Mouse (Mus musculus) midbrain, embryonic 13.5 days (tissue): Measurements from ENCODE around the gene Ift122. TPM values are rescaled to one million over a fixed set of nuclear protein-coding genes. Genes with fewer than 3 reads are reported as not detected.
"Not testable (repeated sequence)": the region's sequence is repeated elsewhere in the genome, so short reads cannot be mapped to it uniquely, and the experiment has no call there.

Experiments
- ATAC-seq: fragments of 200-750 bp; cut with Nextera tagmentation; 2 replicates; pipeline ENCODE4 v1.8.0; 2017; ENCODE audit warnings: mild to moderate bottlenecking, moderate TSS enrichment, moderate library complexity
- H3K27ac ChIP-seq: fragments of 300-500 bp; sonication (generic); 2 replicates; pipeline ENCODE4 v1.5.1; 2015; ENCODE audit warnings: inconsistent platforms, mild to moderate bottlenecking, moderate library complexity
- H3K27me3 ChIP-seq: fragments of 300-500 bp; sonication (generic); 2 replicates; pipeline ENCODE4 v1.6.1; 2015; ENCODE audit warnings: mild to moderate bottlenecking, inconsistent platforms
- H3K36me3 ChIP-seq: fragments of 300-500 bp; sonication (generic); 2 replicates; pipeline ENCODE4 v1.6.1; 2015; ENCODE audit warnings: mild to moderate bottlenecking, inconsistent platforms
- H3K4me1 ChIP-seq: fragments of 300-500 bp; sonication (generic); replicated peaks from 2 replicates; pipeline ENCODE4 v1.6.1; 2015; ENCODE audit warnings: inconsistent platforms
- H3K4me2 ChIP-seq: fragments of 300-500 bp; sonication (generic); replicated peaks from 2 replicates; pipeline ENCODE4 v1.6.1; 2015; ENCODE audit warnings: moderate library complexity, mild to moderate bottlenecking, inconsistent platforms
- H3K4me3 ChIP-seq: fragments of 300-500 bp; sonication (generic); replicated peaks from 2 replicates; pipeline ENCODE4 v1.5.1; 2015; ENCODE audit warnings: mild to moderate bottlenecking, inconsistent platforms
- H3K9ac ChIP-seq: fragments of 300-500 bp; sonication (generic); replicated peaks from 2 replicates; pipeline ENCODE4 v1.6.1; 2015; ENCODE audit warnings: mild to moderate bottlenecking, inconsistent platforms
- H3K9me3 ChIP-seq: fragments of 300-500 bp; sonication (generic); 2 replicates; pipeline ENCODE4 v1.6.1; 2016; ENCODE audit warnings: mild to moderate bottlenecking, inconsistent platforms
- WGBS: fragments of 180-500 bp; shearing (Covaris S2); methylation state at CpG from one replicate; pipeline ENCODE4 v1.1.7; 2015; 5-methylcytosine and 5-hydroxymethylcytosine counted together
- polyA plus RNA-seq: library from polyadenylated mRNA; unstranded; fragments of >200 nt; fragmentation: Nextera tagmentation; extraction: Ambion mirVana; gene quantifications from 2 replicates; pipeline ENCODE4 v1.2.1, GENCODE M21; 2015

The Ift122 gene
- polyA plus RNA-seq, 1 experiment from 2014 or later, result 28.8 TPM

DNA sequence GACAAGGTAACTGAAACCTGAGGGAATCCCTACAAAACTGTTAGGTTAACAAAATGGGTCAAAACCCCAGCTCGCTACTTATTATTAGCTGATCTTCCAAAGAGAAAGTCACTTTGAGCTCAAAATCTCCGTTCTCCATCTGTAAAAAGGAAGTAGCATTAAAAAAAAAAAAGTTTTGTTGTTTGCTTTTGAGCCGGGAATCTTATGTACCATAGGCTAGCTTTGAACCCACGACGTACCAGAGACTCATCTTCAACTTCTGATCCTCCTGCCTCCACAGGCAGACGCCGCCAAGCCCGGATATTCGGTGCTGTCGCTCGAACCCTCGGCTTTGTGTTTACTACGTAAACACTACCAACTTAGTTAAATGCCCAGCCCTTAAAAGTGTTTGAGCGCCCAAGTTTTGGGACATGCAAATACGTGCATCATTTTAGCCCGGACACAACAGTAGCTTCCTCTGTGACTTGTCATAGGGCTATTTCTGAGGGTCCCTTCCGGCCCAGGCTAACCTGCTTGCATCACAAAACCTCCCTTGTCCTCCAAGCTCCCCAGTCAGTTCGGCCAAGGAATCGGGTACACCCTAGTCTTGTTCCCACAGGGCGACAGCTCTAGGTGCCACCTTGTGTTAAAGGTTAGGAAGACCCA is 702 bp upstream of the Ift122 start:
- no peak for ATAC-seq
- peak overlapping the region; percentile 83 for H3K27ac ChIP-seq
- no peaks in the 10 kb centered on the region for H3K9me3 ChIP-seq
- no peaks in the 10 kb centered on the region for H3K27me3 ChIP-seq
- 5% methylated on average over 20 of the region's 20 CpGs for WGBS
- H3K4me3 ChIP-seq, result peak overlapping the region; percentile 53
- peaks cover 14% of the 10 kb centered on the region for H3K36me3 ChIP-seq
- peak overlapping the region; percentile 86 for H3K4me2 ChIP-seq
- H3K4me1 ChIP-seq, result peaks cover 16% of the 10 kb centered on the region
- H3K9ac ChIP-seq, result peak overlapping the region; percentile 71

DNA sequence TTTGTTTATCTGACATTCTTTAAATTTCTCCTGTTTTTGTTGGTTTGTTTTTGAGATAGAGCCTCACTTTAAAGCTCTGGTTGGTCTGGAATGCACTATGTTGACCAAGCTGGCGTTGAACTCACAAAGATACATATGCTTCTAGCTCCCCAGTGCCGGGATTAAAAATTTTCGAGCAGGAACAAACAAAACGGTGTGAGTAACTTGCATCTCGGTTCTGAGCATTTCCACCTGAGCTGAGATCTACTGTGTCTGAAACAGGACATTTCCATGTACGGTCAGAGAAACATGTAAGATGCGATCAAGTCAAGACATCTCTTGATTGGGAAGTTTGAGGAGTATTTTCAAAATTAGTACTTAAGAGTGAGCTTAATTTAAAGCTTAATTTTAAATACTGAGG is 715 bp downstream of the Ift122 start:
- Histone ChIP-seq H3K4me1 (peaks cover 16% of the 10 kb centered on the region), H3K9me3 (no peaks in the 10 kb centered on the region), H3K27ac (peak overlapping the region; percentile 80), H3K4me3 (peak overlapping the region; percentile 53), H3K9ac (peak overlapping the region; percentile 51), H3K4me2 (peak overlapping the region; percentile 54), H3K36me3 (peaks cover 8% of the 10 kb centered on the region), H3K27me3 (no peaks in the 10 kb centered on the region)
- no peak for ATAC-seq
- 43% methylated on average over 7 of the region's 7 CpGs for WGBS

DNA sequence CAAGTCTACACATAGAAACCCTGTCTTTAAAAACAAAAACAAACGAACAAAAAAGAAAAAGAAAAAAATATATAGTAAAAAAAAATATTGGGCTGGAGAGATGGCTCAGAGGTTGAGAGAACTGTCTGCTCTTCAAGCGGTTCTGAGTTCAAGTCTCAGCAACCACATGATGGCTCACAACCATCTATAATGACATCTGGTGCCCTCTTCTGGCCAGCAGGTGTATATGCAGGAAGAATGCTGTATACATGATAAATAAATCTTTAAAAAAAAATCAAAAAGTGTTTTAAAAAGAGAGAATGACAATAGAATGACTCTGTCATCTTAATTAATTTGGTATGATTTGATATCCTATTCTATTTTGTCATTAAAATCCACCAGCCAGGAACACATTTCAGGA is 1.2 kb downstream of the Ift122 start:
- no peak overlapping the region for H3K4me2 ChIP-seq
- H3K9me3 ChIP-seq, result no peaks in the 10 kb centered on the region
- ATAC-seq, result no peak
- peaks cover 4% of the 10 kb centered on the region; the same call in 1 of the 2 replicates for H3K36me3 ChIP-seq
- H3K27ac ChIP-seq, result no peak overlapping the region
- 68% methylated on average over 2 of the region's 2 CpGs for WGBS
- peaks cover 16% of the 10 kb centered on the region for H3K4me1 ChIP-seq
- no peaks in the 10 kb centered on the region for H3K27me3 ChIP-seq
- no peak overlapping the region for H3K4me3 ChIP-seq
- no peak overlapping the region for H3K9ac ChIP-seq

DNA sequence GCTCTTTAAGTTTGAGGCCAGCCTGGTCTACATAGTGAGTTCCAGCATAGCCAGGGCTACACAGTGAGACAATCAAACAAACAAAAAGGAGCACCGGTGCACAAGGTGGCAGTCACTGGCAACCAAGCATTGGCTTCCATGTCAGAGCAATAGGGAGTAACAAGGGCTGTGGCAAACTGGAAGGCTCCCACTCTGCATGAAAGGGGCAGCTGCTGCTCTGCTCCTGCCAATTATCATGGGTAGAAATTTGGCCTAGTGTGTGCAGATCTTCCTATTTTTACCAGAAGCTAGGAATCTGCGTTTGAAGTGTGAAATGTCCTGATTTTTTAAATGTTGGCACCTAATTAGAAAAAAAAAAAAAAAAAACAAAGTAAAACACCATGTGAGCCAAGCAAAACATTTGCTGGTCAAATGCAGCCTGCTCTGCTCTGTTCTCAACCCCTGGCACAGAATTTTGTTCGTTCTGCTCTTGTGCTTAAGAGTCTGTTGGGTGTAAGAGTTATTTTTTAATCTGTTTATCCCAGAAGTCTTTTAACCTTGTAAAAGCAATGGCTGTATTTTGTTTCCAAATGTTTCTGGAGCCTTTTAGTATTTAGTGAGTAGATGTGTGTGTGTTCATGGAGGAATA is 2.6 kb downstream of the Ift122 start:
- H3K27me3 ChIP-seq, result no peaks in the 10 kb centered on the region
- 93% methylated on average over 3 of the region's 3 CpGs for WGBS
- H3K9ac ChIP-seq, result no peak overlapping the region
- no peak overlapping the region for H3K4me2 ChIP-seq
- H3K27ac ChIP-seq, result no peak overlapping the region
- no peak overlapping the region for H3K4me3 ChIP-seq
- ATAC-seq, result no peak
- peaks cover 16% of the 10 kb centered on the region for H3K4me1 ChIP-seq
- H3K36me3 ChIP-seq, result no peaks in the 10 kb centered on the region
- no peaks in the 10 kb centered on the region for H3K9me3 ChIP-seq

DNA sequence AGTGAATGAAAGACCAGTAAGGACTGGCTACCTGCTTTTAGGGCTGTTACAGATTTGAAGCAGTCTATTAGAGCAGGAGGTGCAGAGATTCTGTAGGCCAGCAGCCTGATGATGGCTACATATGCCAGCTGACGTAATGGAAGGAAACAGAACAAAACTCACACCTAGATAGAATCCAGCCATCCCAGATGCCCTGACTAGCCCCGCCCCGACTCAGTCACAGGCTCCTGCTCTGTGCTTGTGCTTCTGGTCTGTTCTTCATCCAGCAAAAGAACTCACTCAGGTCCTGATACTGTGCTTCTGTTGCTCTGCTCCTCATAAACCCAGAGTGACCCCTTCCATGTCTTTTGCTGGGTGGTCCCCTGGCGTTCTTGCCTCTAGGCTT is 3.1 kb downstream of the Ift122 start:
- Histone ChIP-seq H3K4me3 (no peak overlapping the region), H3K36me3 (no peaks in the 10 kb centered on the region), H3K4me2 (no peak overlapping the region), H3K4me1 (peaks cover 16% of the 10 kb centered on the region), H3K9me3 (no peaks in the 10 kb centered on the region), H3K27ac (no peak overlapping the region), H3K27me3 (no peaks in the 10 kb centered on the region), H3K9ac (no peak overlapping the region)
- 83% methylated on average over 4 of the region's 4 CpGs for WGBS
- ATAC-seq, result no peak

DNA sequence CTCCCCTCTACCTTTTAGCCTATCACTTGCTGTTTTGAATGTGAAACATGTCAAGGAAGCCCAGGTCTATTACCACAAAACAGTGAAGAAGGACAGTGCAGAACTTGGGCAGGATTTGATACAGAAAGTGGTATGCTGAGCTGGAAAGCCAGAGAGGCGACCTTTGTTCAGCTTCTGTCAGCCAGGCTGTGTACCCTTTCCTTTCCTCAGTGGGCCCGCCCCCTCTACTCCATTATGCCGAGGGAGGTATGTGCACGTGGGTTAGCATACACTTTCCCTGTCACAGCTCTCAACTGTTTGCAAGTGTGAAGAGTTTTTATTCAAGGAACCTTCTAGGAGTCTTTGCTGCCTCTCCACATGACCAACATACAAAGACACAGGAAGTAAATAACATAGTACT is 6.0 kb downstream of the Ift122 start:
- H3K27me3 ChIP-seq, result no peaks in the 10 kb centered on the region
- H3K36me3 ChIP-seq, result peaks cover 14% of the 10 kb centered on the region
- no peak overlapping the region for H3K27ac ChIP-seq
- WGBS, result 59% methylated on average over 4 of the region's 4 CpGs
- H3K4me2 ChIP-seq, result no peak overlapping the region
- no peaks in the 10 kb centered on the region for H3K9me3 ChIP-seq
- H3K4me3 ChIP-seq, result no peak overlapping the region
- H3K9ac ChIP-seq, result no peak overlapping the region
- peaks cover 3% of the 10 kb centered on the region; the same call in 1 of the 2 replicates for H3K4me1 ChIP-seq
- no peak for ATAC-seq

DNA sequence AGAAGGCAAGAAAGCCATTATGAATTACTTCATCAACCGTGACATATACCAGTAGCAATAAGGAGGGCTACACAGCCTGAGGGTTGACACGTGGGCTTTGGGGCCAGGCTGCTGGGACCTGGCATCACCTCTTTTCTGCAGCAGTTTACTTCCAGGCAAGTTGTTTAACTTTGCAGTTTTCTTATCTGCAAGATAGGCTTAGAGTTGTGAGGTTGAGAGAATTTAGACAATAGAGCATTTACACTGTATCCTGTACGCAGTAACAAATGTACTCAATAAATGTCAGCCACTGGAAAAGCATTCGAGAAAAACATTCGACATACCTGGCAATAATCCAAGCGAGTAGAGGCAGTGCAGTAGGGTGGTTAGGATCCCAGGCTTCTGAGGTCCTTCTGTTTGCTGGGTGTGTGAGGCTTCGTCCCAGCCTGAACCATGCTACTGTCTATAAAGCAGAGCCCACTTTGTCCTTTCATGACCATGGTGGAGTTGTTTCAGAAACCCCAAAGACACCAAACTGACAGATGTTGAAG is 6.8 kb downstream of the Ift122 start:
- H3K9me3 ChIP-seq, result no peaks in the 10 kb centered on the region
- H3K27me3 ChIP-seq, result no peaks in the 10 kb centered on the region
- H3K27ac ChIP-seq, result no peak overlapping the region
- H3K9ac ChIP-seq, result no peak overlapping the region
- no peak overlapping the region for H3K4me3 ChIP-seq
- H3K4me1 ChIP-seq, result peaks cover 3% of the 10 kb centered on the region; the same call in 1 of the 2 replicates
- ATAC-seq, result no peak
- H3K36me3 ChIP-seq, result peaks cover 23% of the 10 kb centered on the region
- H3K4me2 ChIP-seq, result no peak overlapping the region
- 91% methylated on average over 7 of the region's 7 CpGs for whole genome bisulfite sequencing

DNA sequence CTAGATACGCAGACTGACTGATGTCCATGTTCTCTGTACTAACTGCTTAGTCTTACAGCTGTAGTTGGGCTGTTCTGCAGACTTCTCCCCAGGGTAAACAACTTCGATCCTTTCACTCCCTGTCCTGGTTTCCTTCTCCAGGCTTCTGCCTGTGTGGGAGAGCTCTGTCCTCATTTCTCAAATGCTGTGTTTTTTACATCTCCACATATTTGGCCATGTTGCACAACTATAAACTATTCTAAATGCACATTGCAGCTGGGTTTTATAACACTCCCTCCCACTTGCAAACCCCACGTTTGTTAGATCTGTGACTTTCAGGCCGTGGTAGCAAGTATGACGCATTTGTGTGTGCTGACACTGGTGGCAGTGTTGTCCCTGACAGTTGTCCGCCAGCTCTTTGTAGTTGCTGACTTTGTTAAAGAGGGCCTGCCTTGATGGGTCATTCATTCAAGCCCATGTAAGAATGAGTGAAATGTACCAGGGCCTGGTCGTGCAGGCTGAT is 10.1 kb downstream of the Ift122 start:
- Histone ChIP-seq H3K4me2 (no peak overlapping the region), H3K9ac (no peak overlapping the region), H3K4me3 (no peak overlapping the region), H3K9me3 (no peaks in the 10 kb centered on the region), H3K27ac (no peak overlapping the region), H3K27me3 (no peaks in the 10 kb centered on the region), H3K36me3 (peaks cover 27% of the 10 kb centered on the region), H3K4me1 (no peaks in the 10 kb centered on the region)
- 79% methylated on average over 7 of the region's 7 CpGs for WGBS
- no peak for ATAC-seq

DNA sequence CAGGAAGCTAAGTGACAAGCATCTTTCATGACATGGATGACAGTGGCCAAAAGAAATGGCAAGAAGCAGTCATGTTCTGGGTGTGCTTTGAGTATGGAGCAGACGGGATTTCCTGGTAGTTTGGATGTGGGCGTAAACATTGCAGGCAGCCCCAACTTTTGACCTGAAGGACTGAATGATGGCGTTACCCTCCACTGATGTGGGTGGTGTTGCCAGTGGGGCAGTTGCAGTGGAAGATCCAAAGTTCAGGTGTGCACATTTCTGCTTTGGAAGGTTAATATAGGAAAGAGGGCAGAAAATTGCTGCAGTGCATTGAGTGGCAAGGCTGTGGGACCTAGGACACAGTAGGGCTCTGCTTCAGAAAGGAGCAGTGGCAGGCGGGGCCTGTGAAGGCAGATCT is 12.0 kb downstream of the Ift122 start:
- no peaks in the 10 kb centered on the region for H3K4me1 ChIP-seq
- no peak for ATAC-seq
- no peak overlapping the region for H3K4me2 ChIP-seq
- no peak overlapping the region for H3K27ac ChIP-seq
- H3K36me3 ChIP-seq, result peaks cover 27% of the 10 kb centered on the region
- no peaks in the 10 kb centered on the region for H3K27me3 ChIP-seq
- 0 out of 2 replicates have a peak overlapping the region, but pooled peaks have one; percentile 10 for H3K9ac ChIP-seq
- no peaks in the 10 kb centered on the region for H3K9me3 ChIP-seq
- WGBS, result 91% methylated on average over 4 of the region's 4 CpGs
- H3K4me3 ChIP-seq, result no peak overlapping the region

DNA sequence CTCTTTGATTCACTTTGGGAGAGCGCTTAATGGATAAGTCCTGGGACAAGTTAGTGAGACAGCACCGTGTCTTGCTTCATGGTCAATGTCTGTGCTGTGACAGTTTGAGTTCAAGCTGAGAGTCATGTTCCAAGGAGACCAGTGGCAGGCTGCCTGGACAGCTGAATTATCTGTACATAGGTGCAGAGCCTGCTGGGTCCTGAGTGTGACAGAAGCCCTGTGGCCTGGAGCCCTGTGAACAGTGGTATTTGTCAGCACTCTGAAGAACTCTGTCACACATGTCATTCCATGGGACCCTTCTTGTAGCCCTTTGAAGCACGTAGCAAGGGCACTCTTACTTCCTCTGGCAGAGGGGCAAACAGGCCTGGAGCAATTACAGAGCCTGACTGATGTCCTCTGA is 13.9 kb downstream of the Ift122 start:
- not testable (repeated sequence) for H3K4me3 ChIP-seq, H3K9ac ChIP-seq, H3K9me3 ChIP-seq, H3K27ac ChIP-seq, ATAC-seq, H3K4me2 ChIP-seq, H3K27me3 ChIP-seq, H3K4me1 ChIP-seq
- WGBS, result no CpG with 5 or more reads among the region's 3 CpGs
- peaks cover 27% of the 10 kb centered on the region for H3K36me3 ChIP-seq

DNA sequence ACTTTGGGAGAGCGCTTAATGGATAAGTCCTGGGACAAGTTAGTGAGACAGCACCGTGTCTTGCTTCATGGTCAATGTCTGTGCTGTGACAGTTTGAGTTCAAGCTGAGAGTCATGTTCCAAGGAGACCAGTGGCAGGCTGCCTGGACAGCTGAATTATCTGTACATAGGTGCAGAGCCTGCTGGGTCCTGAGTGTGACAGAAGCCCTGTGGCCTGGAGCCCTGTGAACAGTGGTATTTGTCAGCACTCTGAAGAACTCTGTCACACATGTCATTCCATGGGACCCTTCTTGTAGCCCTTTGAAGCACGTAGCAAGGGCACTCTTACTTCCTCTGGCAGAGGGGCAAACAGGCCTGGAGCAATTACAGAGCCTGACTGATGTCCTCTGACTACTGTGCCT is 18.0 kb downstream of the Ift122 start:
- not testable (repeated sequence) for H3K9ac ChIP-seq, ATAC-seq, H3K9me3 ChIP-seq, H3K4me3 ChIP-seq, H3K4me1 ChIP-seq, H3K4me2 ChIP-seq, H3K27ac ChIP-seq, H3K36me3 ChIP-seq, H3K27me3 ChIP-seq
- no CpG with 5 or more reads among the region's 3 CpGs for WGBS

DNA sequence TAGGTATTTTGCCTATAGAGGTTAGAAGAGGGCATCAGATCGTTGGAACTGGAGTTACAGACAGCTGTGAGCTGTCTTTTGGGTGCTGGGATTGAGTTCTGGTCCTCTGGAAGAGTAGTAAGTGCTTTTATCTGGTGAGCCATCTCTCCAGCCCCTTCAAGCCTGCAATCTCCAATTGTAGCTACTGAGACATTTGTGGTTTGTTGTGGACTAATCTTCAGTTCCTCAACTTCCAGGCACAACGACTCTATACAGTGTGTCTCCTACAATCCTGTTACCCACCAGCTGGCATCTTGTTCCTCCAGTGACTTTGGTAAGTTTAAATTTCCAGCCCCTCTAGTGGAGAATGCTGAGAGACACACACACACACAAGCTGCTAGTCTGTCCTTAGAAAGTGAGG is 24.0 kb downstream of the Ift122 start:
- H3K4me1 ChIP-seq, result no peaks in the 10 kb centered on the region
- H3K27ac ChIP-seq, result no peak overlapping the region
- no peak overlapping the region for H3K4me3 ChIP-seq
- no peak overlapping the region for H3K9ac ChIP-seq
- no peaks in the 10 kb centered on the region for H3K27me3 ChIP-seq
- ATAC-seq, result no peak
- no peak overlapping the region for H3K4me2 ChIP-seq
- peaks cover 60% of the 10 kb centered on the region for H3K36me3 ChIP-seq
- WGBS, result 94% methylated on average over 2 of the region's 2 CpGs
- H3K9me3 ChIP-seq, result no peaks in the 10 kb centered on the region
